Mouse (Mus musculus): ENCODE measurements around the gene Wnk4.

Gene Wnk4

DNA sequence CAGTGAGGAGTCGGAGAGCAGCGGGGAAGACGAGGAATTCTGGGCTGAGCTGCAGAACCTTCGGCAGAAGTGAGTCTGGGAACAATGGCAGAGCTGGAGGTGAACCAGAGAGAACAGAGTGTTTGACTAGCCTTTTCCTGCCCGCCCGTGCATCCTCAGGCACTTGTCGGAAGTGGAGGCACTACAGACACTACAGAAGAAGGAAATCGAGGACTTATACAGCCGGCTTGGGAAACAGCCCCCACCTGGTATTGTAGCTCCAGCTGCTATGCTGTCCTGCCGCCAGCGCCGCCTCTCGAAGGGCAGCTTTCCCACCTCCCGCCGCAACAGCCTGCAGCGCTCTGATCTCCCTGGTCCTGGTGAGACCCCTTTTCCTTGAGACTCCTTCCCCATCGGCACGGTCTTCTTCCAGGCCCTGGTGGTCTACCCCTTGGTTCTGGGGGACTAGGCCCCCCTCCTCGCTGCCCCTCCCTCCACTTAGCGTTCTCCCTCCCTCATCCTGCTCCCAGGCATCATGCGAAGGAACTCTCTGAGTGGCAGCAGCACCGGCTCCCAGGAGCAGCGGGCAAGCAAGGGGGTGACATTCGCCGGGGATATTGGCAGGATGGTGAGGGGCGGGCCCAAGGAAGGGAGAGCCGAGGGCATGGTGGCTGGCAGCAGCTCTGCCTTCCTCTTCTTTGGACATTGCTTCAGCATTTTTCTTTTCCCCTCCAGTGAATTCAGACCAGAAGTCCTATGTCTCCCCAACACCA lies 16.1 kb downstream of the Wnk4 start:
- WGBS: 29% methylated on average over 27 of the region's 27 CpGs

DNA sequence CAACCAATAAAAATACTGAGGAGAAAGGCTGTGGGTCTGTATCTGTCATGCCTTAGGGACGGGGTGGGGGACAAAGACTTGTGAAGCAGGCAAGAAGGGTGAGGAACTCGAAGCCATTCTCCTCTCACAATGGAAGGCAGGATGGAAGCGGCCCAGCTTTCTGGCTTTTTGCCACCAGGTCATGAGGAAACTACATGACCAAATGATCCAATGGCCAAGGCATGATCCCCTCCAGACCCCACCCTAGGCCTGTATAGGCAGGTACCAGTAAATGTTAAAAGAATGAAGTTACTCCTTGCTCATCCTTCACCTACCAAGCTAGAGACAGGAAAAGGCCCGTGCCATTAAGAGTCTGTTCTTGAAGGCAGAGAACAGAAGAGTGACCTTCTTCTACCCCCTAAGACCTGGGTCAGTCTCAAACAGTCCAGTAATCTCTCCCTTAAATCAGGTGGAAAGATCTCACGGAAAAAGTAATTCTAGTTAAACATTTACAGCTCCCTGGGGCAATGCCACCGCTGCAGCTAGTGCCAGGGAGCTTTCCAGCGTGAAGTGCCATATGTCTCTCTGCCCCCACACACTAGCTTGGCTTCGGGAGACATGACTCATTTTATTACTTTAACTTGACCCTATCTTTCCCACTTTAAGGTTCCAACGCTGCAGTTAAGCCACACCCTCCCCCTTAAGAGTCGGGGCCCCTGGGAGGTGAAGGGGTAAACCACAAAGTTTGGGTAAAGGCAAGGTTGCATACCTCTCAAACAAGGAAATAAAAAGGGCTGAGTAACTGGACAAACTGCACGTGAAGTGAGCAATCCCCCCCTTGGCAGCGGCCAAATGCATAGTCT lies 17.2 kb downstream of the Wnk4 start:
- WGBS: 51% methylated on average over 12 of the region's 12 CpGs

DNA sequence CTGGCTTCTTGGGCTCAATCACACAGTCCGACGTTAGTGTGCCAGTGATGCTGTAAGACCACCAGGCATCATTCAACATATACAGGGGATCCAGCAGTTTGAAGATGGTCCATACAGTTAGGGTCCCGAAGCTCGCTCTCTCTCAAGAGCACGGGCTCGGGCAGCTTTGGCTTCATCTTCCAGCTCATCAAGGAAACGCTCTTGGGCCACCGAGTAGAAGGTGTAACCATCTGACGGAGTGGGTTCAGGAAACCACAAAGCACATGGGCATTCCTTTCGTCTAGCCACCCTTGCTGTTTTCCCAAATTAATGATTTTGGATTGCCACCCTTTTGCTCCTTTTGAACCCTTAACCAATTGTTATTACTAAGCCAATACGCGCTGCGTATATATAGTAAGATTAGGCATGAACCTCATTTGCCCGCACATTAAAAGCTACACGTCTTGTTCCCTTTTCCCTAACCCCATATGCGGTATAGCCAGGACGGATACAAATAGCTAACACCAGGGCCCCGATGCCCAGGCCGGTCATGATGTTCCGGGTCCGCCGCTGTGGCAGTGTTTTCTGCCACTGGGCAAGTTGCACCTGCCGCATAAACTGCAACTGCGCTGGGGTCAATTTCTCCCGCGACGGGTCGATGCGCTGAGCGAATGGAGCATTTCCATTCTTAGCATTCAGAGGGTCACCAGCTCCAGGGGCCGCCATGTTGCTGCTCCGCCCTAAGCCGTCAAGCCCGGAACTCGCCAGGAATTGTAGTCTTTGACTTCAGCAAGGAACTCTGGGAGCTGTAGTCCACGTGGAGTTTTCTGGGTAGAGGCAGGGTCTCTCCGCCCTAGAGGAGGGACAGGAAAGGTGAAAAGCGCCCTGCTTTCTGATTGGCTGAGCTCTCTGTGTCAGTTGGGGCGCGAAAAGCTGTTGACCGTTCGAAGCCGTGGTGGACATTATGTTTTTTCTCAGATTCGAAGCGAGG lies 18.1 kb downstream of the Wnk4 start, which contains the start of the genes Cntd1 and Coa3:
Gene Cntd1, plus strand, starts transcription at position 790 of the 970 bp plus-strand sequence.
Gene Coa3, minus strand, starts transcription at position 892 of the 970 bp plus-strand sequence.
- WGBS: 7% methylated on average over 45 of the region's 45 CpGs

DNA sequence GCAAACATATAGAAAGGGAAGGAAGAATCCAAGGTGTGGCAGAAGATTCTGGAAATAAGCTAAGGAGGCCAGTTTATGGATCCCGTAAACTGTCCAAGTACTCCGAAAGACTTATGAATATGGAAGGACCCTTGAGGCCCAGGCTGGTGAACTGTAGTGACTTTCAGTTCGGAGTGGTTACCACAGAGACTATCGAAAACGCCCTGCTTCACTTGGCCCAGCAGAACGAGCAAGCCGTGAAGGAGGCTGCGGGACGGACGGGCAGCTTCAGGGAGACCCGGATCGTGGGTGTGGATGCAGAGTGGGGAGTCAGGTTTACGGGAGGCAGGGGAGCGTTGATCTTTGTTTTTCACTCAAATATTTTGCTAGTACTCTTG lies 18.8 kb downstream of the Wnk4 start:
- WGBS: 59% methylated on average over 14 of the region's 14 CpGs

DNA sequence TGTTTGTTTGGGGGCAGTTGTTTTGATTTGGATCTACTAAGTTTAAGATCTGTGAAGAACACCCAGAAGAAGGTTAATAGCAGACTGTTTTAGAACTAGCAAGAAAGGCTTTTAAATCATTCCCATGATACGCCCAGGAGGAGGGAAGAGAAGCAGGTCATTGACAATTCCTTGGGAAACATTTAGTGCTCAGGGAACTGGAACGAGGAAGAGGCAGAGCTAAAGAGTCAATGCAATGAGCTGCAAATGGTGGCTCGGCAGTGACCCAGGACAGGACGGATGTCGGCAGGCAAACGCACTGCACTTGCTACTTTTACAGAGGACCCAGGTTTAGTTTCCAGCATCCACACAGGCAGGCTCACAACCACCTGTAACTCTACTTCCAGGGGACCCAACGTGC lies 20.5 kb downstream of the Wnk4 start:
- WGBS: 65% methylated on average over 7 of the region's 7 CpGs

DNA sequence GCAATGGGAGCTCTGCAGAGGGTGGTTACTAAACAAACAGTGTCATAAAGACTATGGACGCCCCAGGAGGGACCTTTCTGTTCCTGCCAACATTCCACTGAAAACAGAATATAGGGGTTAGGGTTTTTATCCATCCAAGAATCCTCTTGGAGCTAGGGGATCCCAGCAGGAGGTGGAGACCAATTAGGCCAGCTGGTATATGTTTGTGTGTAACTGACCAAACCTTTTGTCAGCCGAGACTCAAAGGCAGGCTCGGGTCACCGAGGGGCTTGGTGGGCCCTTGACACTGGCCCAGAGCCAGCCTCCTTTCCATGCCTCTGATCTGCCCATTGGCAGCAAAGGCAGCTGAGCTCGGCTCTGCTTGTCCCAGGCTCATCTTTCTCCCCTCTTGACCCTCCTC lies 22.5 kb downstream of the Wnk4 start:
- 31% methylated on average over 5 of the region's 5 CpGs for WGBS

DNA sequence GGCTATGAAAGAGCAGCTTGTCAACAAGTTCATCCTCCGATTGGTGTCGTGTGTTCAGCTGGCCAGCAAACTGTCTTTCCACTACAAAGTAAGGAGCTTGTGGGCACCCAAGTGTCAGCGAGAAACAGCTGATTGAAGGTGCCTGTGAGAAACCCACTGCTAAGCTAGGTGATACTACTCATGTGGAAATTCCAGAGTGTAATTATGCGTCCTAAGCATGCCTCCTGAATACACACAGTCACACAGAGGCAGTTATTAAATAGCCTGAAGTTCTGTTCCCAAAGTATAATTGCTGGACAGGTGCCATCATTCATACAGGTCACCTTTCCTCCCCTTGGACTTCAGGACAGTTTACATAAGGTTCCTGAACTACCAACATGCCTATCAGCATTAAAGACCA lies 23.4 kb downstream of the Wnk4 start:
- 77% methylated on average over 4 of the region's 4 CpGs for WGBS

DNA sequence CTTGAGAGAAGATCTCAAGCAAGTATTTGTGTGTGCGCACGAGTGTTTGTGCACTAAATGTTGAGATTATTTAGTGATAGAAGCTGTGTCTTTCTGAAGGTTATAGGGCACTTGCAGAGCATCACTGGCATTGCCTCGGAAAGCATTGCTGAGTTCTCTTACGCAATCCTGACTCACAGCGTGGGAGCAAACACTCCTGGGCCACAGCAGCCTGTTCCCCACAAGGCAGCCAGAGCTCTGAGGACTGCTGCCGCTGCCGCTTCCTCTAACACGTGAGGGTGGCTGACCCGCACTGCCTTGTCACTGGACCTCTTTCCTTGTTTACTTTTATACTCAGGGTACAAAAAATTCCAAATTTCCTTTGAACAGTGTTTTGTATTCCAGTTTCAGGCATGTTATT lies 26.9 kb downstream of the Wnk4 start:
- 69% methylated on average over 9 of the region's 9 CpGs for WGBS

DNA sequence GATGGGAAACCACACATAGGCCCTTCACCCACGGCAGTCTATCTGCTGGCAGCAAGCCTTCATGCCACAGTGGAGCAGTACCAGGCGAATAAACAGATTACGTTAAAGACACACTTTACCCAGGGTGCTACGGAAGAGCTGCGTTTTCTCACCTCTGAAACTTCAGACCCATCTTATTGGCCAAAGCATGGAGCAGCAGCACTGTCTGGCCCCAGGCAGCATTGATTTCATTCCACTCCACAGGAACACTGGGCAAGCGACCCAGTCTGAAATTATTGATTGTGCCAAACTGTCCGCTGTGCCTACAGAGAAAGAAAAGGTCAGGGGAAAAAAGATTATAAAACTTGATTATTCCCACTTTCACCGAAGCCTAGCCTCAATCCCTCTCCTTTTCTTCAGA lies 30.9 kb downstream of the Wnk4 start:
- WGBS: 91% methylated on average over 8 of the region's 8 CpGs

DNA sequence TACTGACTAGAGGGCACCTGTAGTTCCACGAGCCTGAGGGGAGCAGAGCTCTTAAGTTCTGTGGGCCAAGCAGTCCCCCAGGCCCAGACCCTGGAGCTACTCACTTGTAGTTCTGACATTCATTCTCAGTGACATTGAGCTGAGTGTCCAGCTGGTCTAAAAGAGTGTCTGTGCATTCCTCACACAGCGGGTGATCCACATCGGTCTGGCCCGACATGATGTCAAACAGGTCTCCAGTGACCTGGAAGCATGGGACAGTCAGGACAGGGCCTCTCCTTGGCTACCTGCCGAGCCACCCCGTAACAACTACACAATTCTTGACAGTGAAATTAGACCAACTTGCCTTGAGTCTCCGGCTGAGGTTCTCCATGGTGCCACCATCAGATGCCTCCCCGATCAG lies 34.8 kb downstream of the Wnk4 start:
- WGBS: 89% methylated on average over 8 of the region's 8 CpGs

DNA sequence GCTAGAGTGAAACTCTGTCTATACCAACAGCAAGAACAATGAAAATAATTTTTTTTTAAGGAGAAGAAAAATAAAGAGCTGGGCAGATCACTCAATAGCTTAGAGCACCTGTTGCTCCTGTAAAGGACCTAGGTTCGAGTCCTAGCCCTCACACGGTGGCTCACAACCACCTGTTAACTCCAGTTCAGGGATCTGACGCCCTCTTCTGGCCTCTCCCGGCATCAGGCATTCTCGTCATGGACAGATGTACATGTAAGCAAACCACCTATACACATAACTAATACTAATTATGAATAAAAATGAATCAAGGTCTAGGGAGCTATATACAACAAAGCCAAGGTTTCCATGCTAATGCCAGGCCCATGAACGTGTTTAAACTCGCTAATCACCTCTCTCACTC lies 40.5 kb downstream of the Wnk4 start:
- WGBS: 68% methylated on average over 7 of the region's 7 CpGs

DNA sequence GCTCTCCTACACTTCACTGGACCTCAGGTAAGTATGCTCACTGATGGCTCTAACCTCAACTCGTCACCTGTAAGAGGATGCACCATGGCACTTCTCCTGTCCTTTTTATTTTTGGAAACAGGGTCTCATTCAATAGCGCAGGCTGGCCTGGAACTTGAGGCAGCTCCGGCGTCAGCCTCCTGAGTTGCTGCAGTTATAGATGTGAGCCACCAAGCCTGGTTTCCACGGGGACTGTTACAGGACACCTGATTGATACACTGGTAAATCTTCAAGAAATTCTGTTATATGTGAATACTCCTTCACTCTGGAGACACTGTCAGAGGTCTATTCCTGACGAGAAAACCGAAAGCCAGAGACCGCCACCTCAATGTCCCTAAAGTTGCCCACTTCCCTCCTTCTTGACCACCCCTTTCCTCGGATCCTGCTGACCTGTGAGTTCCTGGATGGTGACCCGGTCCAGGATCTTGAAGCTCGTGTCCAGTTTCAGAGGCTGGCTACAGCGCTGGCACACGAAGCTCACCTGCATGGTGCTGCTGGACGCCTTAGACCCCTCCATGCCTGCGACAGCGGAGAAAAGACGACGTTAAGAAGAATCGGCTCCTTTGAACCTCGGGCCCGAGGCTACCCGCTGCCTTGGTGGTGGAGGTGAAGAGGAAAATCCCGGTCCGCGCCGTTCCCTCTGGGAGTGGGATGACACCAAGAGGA lies 41.1 kb downstream of the Wnk4 start:
- 10% methylated on average over 26 of the region's 26 CpGs for WGBS

DNA sequence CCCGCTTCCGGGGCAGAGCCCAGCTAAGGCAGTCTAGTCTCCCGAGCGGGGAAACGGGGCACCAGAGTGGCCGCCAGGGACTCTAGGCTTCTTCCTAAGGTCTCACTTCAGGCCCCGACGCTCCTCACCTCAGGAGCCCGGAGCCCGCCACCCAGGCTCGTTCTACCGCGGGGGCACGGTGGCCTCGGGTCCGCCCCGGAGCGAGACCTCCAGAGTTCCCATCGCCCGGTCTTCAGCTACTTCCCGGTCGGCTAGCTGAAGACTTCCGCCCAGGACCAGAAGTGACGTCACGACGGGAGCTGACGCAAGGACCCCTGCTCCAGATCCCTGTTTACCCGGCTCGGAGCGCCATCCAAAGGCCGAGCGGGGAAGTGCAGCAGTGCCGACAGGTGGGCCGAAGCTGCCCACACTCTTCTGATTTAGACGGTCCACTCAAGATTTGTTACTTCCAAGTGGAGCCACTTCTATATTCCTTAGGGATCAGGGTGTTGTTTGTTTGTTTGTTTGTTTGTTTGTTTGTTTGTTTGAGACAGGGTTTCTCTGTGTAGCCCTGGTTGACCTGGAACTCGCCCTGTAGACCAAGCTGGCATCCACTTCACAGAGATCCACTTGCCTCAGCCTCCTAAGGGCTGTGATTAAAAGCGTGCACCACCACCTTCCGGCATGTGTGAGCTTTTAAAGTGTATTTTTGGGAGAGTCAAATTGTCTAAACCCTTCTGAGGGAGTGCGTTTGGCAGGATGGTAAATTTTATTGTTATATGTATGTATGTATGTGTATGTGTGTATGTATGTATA lies 41.8 kb downstream of the Wnk4 start, which contains the start of gene Becn1:
Gene Becn1, minus strand, starts transcription at position 283 of the 795 bp plus-strand sequence.
- WGBS: 4% methylated on average over 39 of the region's 39 CpGs

DNA sequence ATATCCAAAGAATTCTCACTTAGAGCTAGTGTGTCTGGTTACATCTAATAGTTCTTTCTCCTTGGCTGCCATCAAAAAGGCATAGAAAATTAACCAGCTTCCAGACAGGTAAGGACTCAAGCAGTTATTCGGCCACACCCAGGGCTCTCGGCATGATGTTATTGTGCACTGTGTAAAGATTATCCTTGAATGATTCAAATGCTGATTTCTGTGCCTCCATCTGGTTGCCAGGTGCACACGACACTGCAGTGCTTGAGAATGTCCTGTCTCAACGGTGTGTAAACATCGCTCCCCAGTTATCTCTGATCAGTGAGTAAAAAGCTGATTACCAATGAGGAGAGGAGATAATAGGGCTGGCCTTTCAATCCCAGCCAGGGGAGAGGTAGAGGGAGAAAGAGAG lies 47.4 kb downstream of the Wnk4 start:
- WGBS: 41% methylated on average over 5 of the region's 5 CpGs

DNA sequence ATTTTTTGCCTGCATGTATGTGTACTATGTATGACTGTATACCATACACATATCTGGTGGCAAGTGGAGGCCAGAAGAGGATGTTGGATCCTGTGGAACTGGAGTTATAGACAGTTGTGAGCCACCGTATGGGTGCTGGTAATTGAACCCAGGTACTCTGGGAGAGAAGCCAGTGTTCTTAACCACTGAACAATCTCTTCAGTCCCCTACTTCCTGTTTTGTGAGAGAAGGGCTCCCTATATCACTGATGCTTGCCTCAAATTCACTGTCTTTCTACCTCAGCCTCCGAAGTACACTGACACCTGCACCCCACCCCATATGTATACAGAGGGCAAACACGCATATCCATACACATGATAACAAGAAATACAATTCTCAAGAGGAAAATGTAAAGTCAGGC lies 50.7 kb downstream of the Wnk4 start:
- 91% methylated on average over 3 of the region's 3 CpGs for WGBS

DNA sequence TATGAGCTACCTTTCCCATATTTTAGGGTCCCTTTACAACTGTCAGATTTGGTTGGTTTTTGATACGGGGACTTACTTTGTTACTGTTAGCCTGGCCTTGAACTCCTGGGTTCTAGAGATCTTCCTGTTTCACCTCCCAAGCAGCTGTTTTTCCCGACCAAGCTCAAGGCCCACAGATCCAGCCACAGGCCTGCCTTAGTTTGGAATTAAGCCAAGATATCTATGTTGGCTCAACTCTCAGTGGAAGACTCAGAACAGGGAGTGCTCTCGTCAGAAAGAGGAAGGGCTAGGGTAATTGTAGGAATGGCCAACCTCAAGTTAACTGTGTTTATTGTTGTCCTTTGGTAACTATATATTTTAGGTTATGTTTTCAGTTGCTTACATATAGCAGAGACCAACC lies 51.8 kb downstream of the Wnk4 start:
- 66% methylated on average over 3 of the region's 3 CpGs for WGBS

DNA sequence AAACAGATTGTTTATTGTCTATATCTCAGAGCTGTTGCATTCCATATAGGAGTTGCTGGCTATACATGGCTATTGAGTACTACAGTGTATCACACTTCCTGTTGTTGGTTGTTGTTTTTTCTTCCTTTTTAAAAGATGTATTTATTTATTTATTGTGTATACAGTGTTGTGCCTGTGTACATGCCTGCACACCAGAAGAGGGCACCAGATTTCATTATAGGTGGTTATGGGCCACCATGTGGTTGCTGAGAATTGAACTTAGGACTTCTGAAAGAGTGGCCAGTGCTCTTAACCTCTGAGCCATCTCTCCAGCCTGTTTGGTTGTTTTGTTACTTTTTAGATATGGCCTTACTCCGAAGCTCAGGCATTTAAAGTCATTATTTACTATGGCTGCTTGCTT lies 54.2 kb downstream of the Wnk4 start:
- 94% methylated on average over 1 of the region's 1 CpGs for WGBS

DNA sequence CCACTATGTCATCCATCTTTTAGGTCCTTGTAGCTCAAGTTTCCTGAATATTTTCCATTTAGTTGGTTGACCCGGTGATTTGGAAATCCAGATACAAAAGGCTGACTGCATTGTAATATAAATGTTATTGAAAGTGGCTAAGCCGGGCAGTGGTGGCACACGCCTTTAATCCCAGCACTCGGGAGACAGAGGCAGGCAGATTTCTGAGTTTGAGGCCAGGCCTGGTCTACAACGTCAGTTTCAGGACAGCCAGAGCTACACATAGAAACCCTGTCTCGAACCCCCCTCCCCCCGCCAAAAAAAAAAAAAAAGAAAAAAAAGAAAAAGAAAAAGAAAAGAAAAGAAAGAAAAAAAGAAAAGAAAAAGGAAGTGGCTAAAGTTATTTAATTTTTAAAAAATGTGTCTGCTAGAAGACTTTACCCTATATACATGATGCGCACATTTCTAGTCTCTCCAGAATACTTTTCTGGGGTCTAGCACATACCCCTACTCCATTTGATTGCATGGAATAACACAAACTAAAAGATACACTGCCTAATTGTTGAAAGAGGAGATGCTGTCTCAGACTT lies 54.8 kb downstream of the Wnk4 start:
- 79% methylated on average over 8 of the region's 8 CpGs for WGBS

DNA sequence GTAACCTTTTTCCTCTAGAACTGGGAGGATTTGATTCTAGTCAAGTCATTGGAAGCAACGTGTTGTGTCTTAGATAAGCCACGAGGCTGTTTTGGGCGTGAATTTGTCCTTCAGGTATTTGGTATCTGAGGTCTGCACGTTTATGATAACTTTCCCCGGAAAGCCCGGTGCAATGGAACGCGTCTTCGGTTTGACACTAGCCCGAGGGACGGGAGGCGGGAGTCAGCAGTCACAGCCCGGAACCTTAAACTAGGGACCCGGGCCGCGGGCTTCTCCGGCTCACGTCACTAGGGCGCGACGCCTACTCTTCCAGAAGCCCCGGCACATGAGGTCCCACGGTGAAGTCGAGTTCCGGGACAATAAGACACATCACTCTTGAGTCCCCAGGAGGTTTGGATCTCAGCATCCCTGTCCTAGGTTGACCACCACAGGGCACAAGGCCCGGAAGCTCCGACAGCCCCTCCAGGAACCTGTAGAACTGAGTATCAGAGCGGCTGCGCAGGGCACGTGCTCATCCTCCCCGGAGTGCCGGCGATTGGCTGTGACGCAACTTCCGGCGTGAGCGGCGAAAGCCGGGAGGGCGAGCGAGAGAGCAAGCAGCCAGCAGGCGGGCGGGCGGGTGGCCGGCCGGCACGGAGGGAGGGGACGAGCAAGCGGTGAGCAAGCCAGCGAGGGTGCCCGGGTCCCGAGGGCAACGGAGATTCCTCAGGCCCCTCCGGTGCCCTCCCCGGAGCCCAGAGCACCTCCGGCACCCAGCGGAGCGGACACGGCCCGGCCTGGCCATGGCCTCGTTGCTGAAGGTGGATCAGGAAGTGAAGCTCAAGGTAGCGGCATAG lies 55.5 kb downstream of the Wnk4 start, which contains the start of gene Psme3:
Gene Psme3, plus strand, starts transcription at position 549 of the 836 bp plus-strand sequence.
- WGBS: under 1% methylated on average over 56 of the region's 62 CpGs
